Mouse (Mus musculus): Measurements from ENCODE around the gene Sytl5. TPM values are rescaled to one million over a fixed set of nuclear protein-coding genes. Genes with fewer than 3 reads are reported as not detected.

Gene Sytl5
- total RNA-seq (2021) = under 1 TPM; 0.17 to 0.41 TPM

DNA sequence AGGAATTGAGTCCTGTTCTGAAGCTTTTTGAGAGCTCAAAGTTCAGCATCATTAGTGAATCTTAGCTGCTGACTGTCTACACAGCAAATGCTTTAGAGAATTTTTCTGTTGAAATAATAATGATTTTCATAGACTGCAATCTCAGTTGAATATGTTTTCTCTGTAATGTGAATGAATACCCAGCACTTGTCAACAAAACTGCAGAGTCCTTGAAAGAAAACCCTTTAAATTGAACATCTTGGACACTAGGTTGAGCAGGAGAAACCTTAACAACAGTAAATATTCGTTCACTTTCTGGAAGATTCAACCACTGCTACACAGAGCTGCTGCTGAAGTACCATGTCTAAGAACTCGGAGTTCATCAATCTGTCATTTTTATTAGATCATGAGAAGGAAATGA, at the start of gene Sytl5:
TSS of gene Sytl5 (plus strand) at position 301 of the 400 bp plus-strand sequence.
- intact Hi-C loops (cut with DNase I) = no loop called here
- DNase-seq = no peak

- DNase-seq = no peak
- intact Hi-C loops (cut with DNase I) = no loop called here
Observed at GRCm38 (mm10) chrX:9846628-9847027, 38.8 kb upstream of the Sytl5 start, which contains the start of gene Hypm. Gene Hypm, plus strand, starts transcription at chrX:9846928.

DNA sequence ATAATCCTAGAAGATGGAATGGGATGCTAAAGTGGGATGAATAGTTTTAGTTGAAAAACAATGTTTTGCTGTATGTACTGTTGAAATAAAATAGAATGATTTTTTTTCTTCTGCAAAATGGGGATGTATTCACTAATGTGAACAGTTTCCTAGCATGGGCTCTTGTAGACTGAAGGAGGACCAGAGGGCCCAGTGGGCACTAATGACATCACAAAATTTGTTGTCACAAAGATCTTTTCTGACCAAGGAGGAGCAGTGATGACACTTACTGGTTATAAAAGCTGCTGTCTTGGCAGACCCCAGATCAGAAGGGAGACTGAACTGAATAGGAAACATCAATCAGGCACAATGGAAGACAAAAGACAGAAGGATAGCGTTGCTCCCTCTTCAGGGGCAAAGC, 36.0 kb upstream of the Sytl5 start, which contains the start of gene H2al3:
TSS of gene H2al3 (plus strand) at position 301 of the 400 bp plus-strand sequence.
- DNase-seq = no peak
- intact Hi-C loops (cut with DNase I) = no loop called here

- no peak for DNase-seq
- intact Hi-C loops (cut with DNase I) = no loop called here
Observed at GRCm38 (mm10) chrX:9861859-9862258, 23.6 kb upstream of the Sytl5 start.

DNA sequence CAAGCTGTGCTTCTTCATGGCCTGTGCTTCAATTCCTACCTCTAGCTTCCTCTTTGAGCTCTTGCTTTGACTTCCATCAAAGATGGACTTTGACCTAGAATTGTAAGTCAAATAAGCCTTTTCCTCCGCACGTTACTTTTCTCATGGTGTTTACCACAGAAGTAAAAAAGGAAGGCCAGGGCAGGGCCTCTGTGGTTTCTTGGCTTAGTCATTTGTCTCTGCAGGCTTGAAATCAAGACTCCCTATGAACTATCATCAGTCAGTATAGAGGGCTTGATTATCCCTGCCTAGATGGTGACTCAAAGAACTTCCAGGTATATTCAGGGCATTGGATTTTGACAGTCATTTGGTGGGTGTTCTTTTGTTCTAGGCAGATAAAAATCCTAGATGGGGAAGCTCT, 9.9 kb upstream of the Sytl5 start:
- intact Hi-C loops (cut with DNase I) = no loop called here
- DNase-seq = no peak

GRCm38 (mm10) chrX:9909572-9909971, 24.1 kb downstream of the Sytl5 start:
- intact Hi-C loops (cut with DNase I) = no loop called here
- no peak for DNase-seq

- intact Hi-C loops (cut with DNase I) = no loop called here
- no peak for DNase-seq
Observed at GRCm38 (mm10) chrX:9933839-9934238, 48.4 kb downstream of the Sytl5 start.

DNA sequence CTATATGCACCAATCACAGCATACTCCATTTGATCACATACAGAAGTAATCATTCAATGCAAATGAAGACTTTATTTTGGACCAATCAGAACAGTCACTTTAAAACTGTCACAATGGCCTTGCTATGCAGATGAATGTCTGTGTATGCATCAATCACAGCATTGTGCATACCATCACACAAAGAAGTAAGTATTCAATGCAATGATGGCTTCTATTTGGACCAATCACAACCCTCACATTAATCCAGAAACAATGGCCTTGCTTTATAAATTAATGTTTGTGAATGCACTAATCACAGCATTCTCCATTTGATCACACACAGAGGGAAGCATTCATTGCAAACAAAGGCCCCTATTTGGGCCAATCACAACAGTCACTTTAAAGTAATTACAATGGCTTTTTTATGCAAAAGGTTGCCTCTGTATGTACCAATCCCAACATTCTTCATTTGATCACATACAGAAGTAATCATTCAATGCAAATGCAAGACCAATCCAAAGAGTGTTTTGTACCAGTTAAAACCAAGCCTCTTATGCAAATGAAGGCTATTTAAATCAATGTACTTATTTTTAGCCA, 98.8 kb downstream of the Sytl5 start:
- intact Hi-C loops (cut with DNase I) = no loop called here
- no peak for DNase-seq

DNA sequence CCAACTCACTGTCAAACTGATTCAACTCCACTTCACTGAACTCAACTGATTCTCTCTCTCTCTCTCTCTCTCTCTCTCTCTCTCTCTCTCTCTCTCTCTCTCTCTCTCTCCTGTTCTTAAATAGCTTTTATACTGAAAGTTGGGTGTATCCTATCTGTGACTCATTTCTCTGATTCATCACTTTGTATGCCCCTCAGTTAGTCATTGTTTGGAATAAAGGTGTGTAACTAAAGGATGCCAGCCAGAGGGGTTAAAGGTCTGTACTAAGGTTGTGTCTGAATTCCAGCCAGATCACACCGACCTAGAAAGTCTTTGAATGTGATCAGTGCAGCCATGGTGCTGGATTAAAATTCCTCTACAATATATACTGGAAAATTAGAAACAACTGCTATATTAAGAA, 115.3 kb downstream of the Sytl5 start:
- intact Hi-C loops (cut with DNase I) = no loop called here

DNA sequence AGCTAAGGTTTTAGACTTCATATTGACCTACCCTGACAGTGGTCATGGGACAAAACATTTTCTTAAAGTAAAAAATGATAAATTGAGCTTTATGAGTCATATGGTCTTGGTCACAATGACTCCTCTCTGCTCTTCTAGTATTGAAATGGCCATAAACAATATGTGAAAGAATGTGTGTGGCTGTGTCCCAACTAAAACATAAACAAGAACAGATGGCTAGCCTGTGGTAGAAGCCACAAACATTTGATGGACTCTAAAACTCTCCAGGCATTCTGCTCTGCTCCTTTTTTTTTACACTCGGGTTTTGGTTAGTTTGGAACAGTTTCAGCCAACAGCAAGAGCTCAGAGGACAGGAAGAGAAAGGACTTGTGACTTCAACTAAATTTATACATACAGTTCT, 120.5 kb downstream of the Sytl5 start:
- intact Hi-C loops (cut with DNase I) = no loop called here

More for the DNA sequence above, 115.3 kb downstream of the Sytl5 start:
- no peak for DNase-seq

GRCm38 (mm10) chrX:10007675-10008270, 122.4 kb downstream of the Sytl5 start:
- intact Hi-C loops (cut with DNase I) = no loop called here
- no peak for DNase-seq

More for the DNA sequence above, 120.5 kb downstream of the Sytl5 start:
- DNase-seq = no peak

GRCm38 (mm10) chrX:10010202-10010601, 124.8 kb downstream of the Sytl5 start:
- no peak for DNase-seq
- intact Hi-C loops (cut with DNase I) = no loop called here

- DNase-seq = peak in 1 of 2 experiments; percentile 3
- intact Hi-C loops (cut with DNase I) = no loop called here
Observed at GRCm38 (mm10) chrX:10034666-10035065, 149.2 kb downstream of the Sytl5 start.

Other genes starting within 250 kb of the Sytl5 start
- 10 to 100 TPM; 50.2 to 60.4 TPM for gene Dynlt3, start 222.6 kb upstream of the Sytl5 start, total RNA-seq (2021)
- gene Hypm, start 38.7 kb upstream of the Sytl5 start, total RNA-seq (2021) = not detected
- not detected for gene H2al3, start 35.9 kb upstream of the Sytl5 start, total RNA-seq (2021)
- gene Srpx, start 232.1 kb downstream of the Sytl5 start, total RNA-seq (2021) = 1 to 10 TPM; 4.1 to 4.9 TPM